ENCODE assay signal across 9 mouse cellular contexts in the genomic region with DNA sequence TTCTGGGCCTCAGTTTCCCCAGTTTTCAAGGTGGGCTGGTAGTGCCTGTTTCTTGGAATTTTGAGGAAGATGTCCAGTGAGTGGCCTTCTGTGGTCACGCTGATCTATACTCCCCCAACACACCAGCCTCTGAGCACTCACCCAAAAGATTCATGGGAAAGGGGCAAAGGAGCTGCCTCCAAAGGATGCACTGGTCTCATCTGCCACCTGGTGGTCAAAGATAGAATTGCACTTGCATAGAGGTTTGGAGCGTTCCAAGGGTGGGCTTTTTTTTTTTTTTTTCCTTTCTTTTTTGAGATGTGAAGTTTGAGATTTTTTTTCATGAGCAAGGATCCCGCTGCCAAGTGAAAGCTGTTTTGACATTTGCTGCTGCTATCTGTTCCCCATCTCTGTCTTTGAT. TPM values are rescaled to one million over a fixed set of nuclear protein-coding genes. Genes with fewer than 3 reads are reported as not detected.
A peak's percentile ranks its signal among the peaks of the same experiment; 100 is the strongest.
DNase-seq lines count a peak whose midpoint lies in the region; ATAC-seq and TF ChIP-seq lines count a peak whose summit lies in the region.
"Had no signal": no experiment of that assay in that cellular context is flagged by ENCODE, and none has a peak within 500 bp of the region (broad histone marks: within the 10 kb centered on the region; RNA-seq: fewer than 3 reads in every experiment).

No protein-coding gene starts in this region.

- H3K9ac ChIP-seq in embryonic facial prominence, embryonic 14.5 days (ENCODE audit: low read depth, low read length) = no peak overlapping the region
- H3K9ac ChIP-seq in limb, embryonic 14.5 days (ENCODE audit: low read depth, low read length, severe bottlenecking) = no peak overlapping the region
- H3K9ac ChIP-seq: embryonic facial prominence, embryonic 12.5 days had no signal

- no peak overlapping the region for H3K4me3 ChIP-seq in bone marrow, adult 2 months (replicated peaks; ENCODE audit: control insufficient read depth, low read depth, low read length)
- no peak overlapping the region for H3K4me3 ChIP-seq in embryonic facial prominence, embryonic 14.5 days (ENCODE audit: low read depth, low read length)
- no peak overlapping the region for H3K4me3 ChIP-seq in limb, embryonic 14.5 days (replicated peaks; ENCODE audit: low read length)
- H3K4me3 ChIP-seq: embryonic facial prominence, embryonic 12.5 days had no signal

- peak; percentile 85 for DNase-seq in layer of hippocampus, adult 11-12 months (ENCODE audit: low spot score)
- no peak for DNase-seq in layer of hippocampus, adult 9-11 months
- peak; percentile 82 for DNase-seq in embryonic facial prominence, embryonic 14.5 days (ENCODE audit: low spot score)
- DNase-seq in induced T-regulatory cell, adult 2 months (ENCODE audit: low read depth) = peak; percentile 83
- peak; percentile 82 for DNase-seq in limb, embryonic 14.5 days (ENCODE audit: low spot score)
- DNase-seq in naive thymus-derived CD4-positive, alpha-beta T cell, adult 2 months (ENCODE audit: low read depth) = peak; percentile 82
- DNase-seq in testis, postnatal 14 days (ENCODE audit: low spot score) = peak; percentile 74

- H3K27ac ChIP-seq in bone marrow, adult 2 months (ENCODE audit: control insufficient read depth, insufficient read depth, low read depth, low read length, poor library complexity) = no peak overlapping the region
- no peak overlapping the region for H3K27ac ChIP-seq in embryonic facial prominence, embryonic 14.5 days (replicated peaks; ENCODE audit: low read depth, low read length)
- H3K27ac ChIP-seq in limb, embryonic 14.5 days (replicated peaks; ENCODE audit: low read depth, low read length) = no peak overlapping the region
- H3K27ac ChIP-seq: embryonic facial prominence, embryonic 12.5 days had no signal

- no peaks in the 10 kb centered on the region for H3K9me3 ChIP-seq in embryonic facial prominence, embryonic 14.5 days (ENCODE audit: control insufficient read depth, low read length)
- no peaks in the 10 kb centered on the region for H3K9me3 ChIP-seq in limb, embryonic 14.5 days (ENCODE audit: control insufficient read depth, low read length)
- H3K9me3 ChIP-seq: embryonic facial prominence, embryonic 12.5 days had no signal

- peak; percentile 87 for TF ChIP-seq CTCF in bone marrow, adult 2 months (IDR thresholded peaks at IDR 0.05; ENCODE audit: control insufficient read depth, insufficient read depth, low read length)

- no peaks in the 10 kb centered on the region for H3K36me3 ChIP-seq in embryonic facial prominence, embryonic 14.5 days (ENCODE audit: control insufficient read depth, insufficient read depth, low read length)
- H3K36me3 ChIP-seq in limb, embryonic 14.5 days (ENCODE audit: control insufficient read depth, insufficient read depth, low read length) = no peaks in the 10 kb centered on the region
- H3K36me3 ChIP-seq: embryonic facial prominence, embryonic 12.5 days had no signal

- 0 out of 2 replicates have a peak, but pooled peaks have one; percentile 51 for ATAC-seq in embryonic facial prominence, embryonic 14.5 days (ENCODE audit: low read depth)
- peak; percentile 42; the same call in 1 of the 2 replicates for ATAC-seq in limb, embryonic 14.5 days (ENCODE audit: low FRiP score, low read depth)

- H3K4me1 ChIP-seq in bone marrow, adult 2 months (ENCODE audit: control insufficient read depth, insufficient read depth, low read length) = no peaks in the 10 kb centered on the region
- H3K4me1 ChIP-seq in embryonic facial prominence, embryonic 14.5 days (ENCODE audit: control insufficient read depth, insufficient read depth, low read length) = no peaks in the 10 kb centered on the region
- H3K4me1 ChIP-seq in limb, embryonic 14.5 days (ENCODE audit: control insufficient read depth, insufficient read depth, low read length) = no peaks in the 10 kb centered on the region
- H3K4me1 ChIP-seq: embryonic facial prominence, embryonic 12.5 days had no signal

- no peak for TF ChIP-seq POLR2A in bone marrow, adult 2 months (IDR thresholded peaks at IDR 0.05; ENCODE audit: borderline replicate concordance, control insufficient read depth, low read depth, low read length)
- TF ChIP-seq POLR2A in limb, embryonic 14.5 days (IDR thresholded peaks at IDR 0.05; ENCODE audit: borderline replicate concordance, extremely low read depth, insufficient read depth, insufficient read length) = no peak

- H3K4me2 ChIP-seq in embryonic facial prominence, embryonic 14.5 days (ENCODE audit: low read depth, low read length) = no peak overlapping the region
- no peak overlapping the region for H3K4me2 ChIP-seq in limb, embryonic 14.5 days (replicated peaks; ENCODE audit: low read depth, low read length, severe bottlenecking)
- H3K4me2 ChIP-seq: embryonic facial prominence, embryonic 12.5 days had no signal

- H3K27me3 ChIP-seq in embryonic facial prominence, embryonic 14.5 days (replicated peaks; ENCODE audit: control insufficient read depth, insufficient read depth, low read length) = no peaks in the 10 kb centered on the region; the same call in 1 of the 2 replicates
- no peaks in the 10 kb centered on the region for H3K27me3 ChIP-seq in limb, embryonic 14.5 days (ENCODE audit: control insufficient read depth, insufficient read depth, low read length)
- H3K27me3 ChIP-seq: embryonic facial prominence, embryonic 12.5 days had no signal

- under 1% methylated on average over 3 of the region's 3 CpGs for WGBS in bone marrow, adult 2 months
- WGBS in embryonic facial prominence, embryonic 14.5 days = 1% methylated on average over 3 of the region's 3 CpGs
- 0% methylated on average over 3 of the region's 3 CpGs for WGBS in limb, embryonic 14.5 days

RNA-seq across cellular contexts. Expression of a gene that starts 10.8 kb away (rescaled TPM):
- polyA plus RNA-seq in bone marrow, adult 2 months (2011; ENCODE audit: insufficient read depth, insufficient read length, low replicate concordance, missing spikeins) = 6.3 and 26.1 TPM in 2 replicates
- polyA plus RNA-seq in embryonic facial prominence, embryonic 14.5 days (2014; fragmentation: Nextera tagmentation; extraction: Ambion mirVana) = 0.63 and 1.4 TPM in 2 replicates
- 0.73 and 1.0 TPM in 2 replicates for polyA plus RNA-seq in limb, embryonic 14.5 days (2012; rRNA removed)
- polyA plus RNA-seq in limb, embryonic 14.5 days (2014; fragmentation: Nextera tagmentation; extraction: Ambion mirVana) = 0.48 and 0.88 TPM in 2 replicates

RNA-seq across cellular contexts. Expression of a gene that starts 28.9 kb away (rescaled TPM):
- polyA plus RNA-seq in bone marrow, adult 2 months (2011; ENCODE audit: insufficient read depth, insufficient read length, low replicate concordance, missing spikeins) = 11.8 and 20.8 TPM in 2 replicates
- 57.6 and 65.0 TPM in 2 replicates for polyA plus RNA-seq in embryonic facial prominence, embryonic 14.5 days (2014; fragmentation: Nextera tagmentation; extraction: Ambion mirVana)
- 82.9 and 94.2 TPM in 2 replicates for polyA plus RNA-seq in limb, embryonic 14.5 days (2012; rRNA removed)
- polyA plus RNA-seq in limb, embryonic 14.5 days (2014; fragmentation: Nextera tagmentation; extraction: Ambion mirVana) = 65.3 and 68.6 TPM in 2 replicates

RNA-seq across cellular contexts. Expression of a gene that starts 33.4 kb away (rescaled TPM):
- not detected in 2 replicates for polyA plus RNA-seq in bone marrow, adult 2 months (2011; ENCODE audit: insufficient read depth, insufficient read length, low replicate concordance, missing spikeins)
- 90.3 and 111 TPM in 2 replicates for polyA plus RNA-seq in embryonic facial prominence, embryonic 14.5 days (2014; fragmentation: Nextera tagmentation; extraction: Ambion mirVana)
- 46.8 and 60.5 TPM in 2 replicates for polyA plus RNA-seq in limb, embryonic 14.5 days (2012; rRNA removed)
- 47.8 and 70.4 TPM in 2 replicates for polyA plus RNA-seq in limb, embryonic 14.5 days (2014; fragmentation: Nextera tagmentation; extraction: Ambion mirVana)

RNA-seq across cellular contexts. Expression of a gene that starts 40.6 kb away (rescaled TPM):
- 0.85 TPM in 1 of 2 replicates, not detected in the other for polyA plus RNA-seq in bone marrow, adult 2 months (2011; ENCODE audit: insufficient read depth, insufficient read length, low replicate concordance, missing spikeins)
- 4.6 and 8.0 TPM in 2 replicates for polyA plus RNA-seq in embryonic facial prominence, embryonic 14.5 days (2014; fragmentation: Nextera tagmentation; extraction: Ambion mirVana)
- 16.1 and 21.5 TPM in 2 replicates for polyA plus RNA-seq in limb, embryonic 14.5 days (2012; rRNA removed)
- polyA plus RNA-seq in limb, embryonic 14.5 days (2014; fragmentation: Nextera tagmentation; extraction: Ambion mirVana) = 9.3 and 12.9 TPM in 2 replicates

Comparison
In these comparisons a context has a peak if more than half of its experiments do, and no peak if none do; other contexts are left out.
1. RNA of a gene that starts 33.4 kb away (polyA plus RNA-seq): 90.3 to 111 TPM in embryonic facial prominence, embryonic 14.5 days and 46.8 to 70.4 TPM in limb, embryonic 14.5 days; not detected in bone marrow, adult 2 months; every median in the first group is over 10 times any median in the second.